Mouse (Mus musculus) frontal cortex, postnatal 10 days (tissue): ENCODE results near the gene Cyp26b1.

Experiments
- DNase-seq, 2 experiments: peaks; one replicate each; pipeline ENCODE4 v3.0.0; 2022; ENCODE audit warnings: low spot score in 2 of 2, mixed read lengths in 1 of 2

Cyp26b1 gene

GRCm38 (mm10) chr6:84562948-84563347 lies 30.8 kb downstream of the Cyp26b1 start:
- no peak for DNase-seq

DNA sequence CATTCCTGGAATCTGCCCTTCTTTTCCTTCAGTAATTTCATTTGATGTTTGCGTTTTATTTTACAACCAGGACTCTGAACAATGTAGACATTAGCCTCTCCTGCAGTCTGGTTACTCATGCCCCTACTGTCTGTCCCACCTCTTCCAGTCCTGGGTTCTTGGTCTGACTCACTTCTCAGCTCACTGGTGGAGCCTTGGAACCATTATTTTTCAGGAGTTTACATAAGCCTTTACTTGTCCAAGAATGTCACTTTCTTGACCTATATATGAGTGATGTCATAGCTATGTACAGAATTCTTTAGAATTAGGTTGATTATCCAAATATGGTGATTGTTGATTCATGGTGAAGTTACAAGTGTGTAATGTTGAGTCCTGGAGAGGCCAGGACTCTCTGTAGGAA lies 32.5 kb downstream of the Cyp26b1 start:
- DNase-seq: no peak

DNA sequence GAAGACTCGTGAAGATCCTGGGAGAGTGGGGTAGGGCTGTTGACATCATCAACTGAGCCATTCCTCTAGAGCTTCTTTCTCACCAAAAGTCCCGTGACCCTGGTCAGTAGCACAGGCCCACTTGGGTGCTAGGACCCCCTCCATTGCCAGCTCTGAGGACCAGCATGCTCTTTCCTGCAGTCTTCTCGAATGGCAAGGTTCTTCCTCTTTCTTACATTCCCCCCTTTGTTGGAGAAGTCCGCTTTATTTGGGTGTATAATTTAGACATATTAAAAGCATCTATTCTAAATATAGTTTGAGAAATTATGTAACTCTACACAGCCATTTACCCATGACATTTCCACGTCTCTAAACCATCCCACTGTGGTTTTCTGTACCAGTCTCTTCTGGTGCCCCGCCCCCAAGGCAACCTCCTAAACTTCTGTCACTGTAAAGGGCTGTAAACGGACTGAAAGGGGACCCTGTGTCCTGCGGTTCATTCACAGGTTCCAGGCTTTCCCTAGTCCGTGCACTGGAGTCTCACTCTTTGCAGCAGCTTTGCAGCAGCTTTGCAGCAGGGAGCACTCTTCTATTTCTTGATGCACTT lies 43.8 kb downstream of the Cyp26b1 start:
- no peak for DNase-seq

DNA sequence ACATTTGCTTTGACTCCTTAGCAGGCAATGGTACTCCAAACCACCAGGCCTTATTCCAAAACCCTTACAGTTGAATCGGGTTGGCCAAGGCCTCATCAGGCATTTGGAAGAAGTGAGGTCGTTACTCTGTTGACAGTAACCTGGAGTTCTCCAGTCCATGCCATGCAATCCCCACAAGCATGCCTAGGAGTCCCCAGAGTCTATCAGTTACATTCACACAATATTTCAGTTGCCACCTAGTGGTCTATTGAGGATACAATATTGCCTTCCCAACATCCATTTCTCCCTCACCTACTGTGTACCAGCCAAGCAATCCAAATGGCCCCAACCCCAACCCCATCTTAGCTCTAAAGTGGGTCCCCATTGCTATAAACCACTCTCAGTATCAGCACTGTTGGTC lies 48.3 kb downstream of the Cyp26b1 start:
- DNase-seq: no peak

- no peak for DNase-seq
Measured at GRCm38 (mm10) chr6:84544359-84544758, 49.3 kb downstream of the Cyp26b1 start.

DNA sequence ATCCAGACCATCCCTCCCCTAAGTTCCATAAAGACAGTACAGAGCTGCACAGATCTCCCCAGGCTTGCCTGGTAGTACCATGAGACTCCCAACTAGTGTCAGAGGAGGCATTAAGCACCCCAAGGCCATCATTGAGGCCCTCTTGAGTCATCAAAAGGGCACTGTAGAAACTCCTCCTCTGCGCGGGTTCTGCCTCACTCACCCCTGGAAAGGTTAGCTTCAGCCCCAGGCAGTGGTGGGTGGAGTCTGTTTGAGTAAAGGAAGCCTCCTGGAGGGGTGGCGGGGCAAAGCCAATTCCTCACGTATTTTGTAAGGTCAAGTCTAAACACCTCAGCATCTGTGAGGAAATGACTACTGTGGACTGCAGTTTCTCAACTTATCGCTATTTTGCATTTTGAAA lies 50.2 kb downstream of the Cyp26b1 start:
- DNase-seq: no peak

DNA sequence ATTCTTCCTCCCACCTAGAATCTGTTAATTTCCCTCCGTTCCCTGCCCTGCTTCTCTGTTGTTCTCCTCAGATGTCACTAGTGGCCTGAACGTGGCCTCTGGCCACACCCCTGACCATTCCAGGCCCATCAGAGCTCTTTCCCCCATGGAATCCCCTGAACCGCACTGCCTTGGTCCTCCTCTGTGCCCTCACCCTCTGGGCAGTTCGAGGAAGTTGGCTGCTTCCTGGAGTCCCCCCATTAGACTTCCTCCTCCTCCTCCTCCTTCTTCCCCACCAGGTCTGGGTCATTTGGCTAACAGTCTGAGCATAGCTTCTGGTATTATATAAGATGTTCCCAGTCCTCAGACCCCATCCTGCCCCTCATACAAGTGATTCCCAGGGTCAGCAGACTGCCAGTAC lies 53.8 kb downstream of the Cyp26b1 start:
- DNase-seq: no peak

DNA sequence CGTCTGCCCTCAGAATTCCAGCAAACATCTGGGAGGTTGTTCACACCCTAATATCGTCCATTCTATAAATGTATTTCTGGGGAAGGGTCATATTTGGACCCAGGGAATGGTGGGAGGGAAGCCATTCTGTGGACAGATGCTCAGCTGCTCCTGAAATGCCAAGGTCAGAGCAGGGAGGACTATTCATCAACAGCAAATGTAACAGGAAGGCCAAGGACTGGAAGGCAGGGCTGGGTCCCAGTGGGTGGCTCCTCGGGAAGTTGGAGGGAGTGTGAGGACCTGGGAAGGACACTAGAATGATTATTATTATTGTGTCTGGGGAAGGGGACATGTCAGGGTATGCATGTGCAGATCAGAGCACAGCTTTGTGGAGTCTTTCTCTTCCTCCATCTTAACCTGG lies 55.0 kb downstream of the Cyp26b1 start:
- DNase-seq: no peak

GRCm38 (mm10) chr6:84537611-84538197 lies 56.0 kb downstream of the Cyp26b1 start:
- no peak for DNase-seq

DNA sequence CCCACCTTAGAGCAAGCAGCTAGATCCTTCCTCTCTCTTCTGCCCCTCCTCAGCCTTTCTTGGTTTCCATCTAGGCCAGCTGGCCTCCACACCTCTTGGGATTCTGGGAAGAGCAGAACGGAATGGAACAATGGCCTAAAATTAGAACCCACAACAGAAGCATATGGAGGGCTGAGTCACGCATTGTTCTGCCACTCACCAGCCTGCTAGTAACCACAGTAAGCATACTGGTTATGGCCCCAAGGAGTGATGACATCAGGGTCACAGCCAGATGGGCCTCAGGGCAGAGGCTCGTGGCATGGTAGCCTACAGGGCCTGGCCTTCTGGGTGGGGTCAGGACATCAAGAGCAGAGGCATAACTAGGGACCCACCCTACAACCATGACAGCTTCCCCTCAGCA lies 58.8 kb downstream of the Cyp26b1 start:
- no peak for DNase-seq

DNA sequence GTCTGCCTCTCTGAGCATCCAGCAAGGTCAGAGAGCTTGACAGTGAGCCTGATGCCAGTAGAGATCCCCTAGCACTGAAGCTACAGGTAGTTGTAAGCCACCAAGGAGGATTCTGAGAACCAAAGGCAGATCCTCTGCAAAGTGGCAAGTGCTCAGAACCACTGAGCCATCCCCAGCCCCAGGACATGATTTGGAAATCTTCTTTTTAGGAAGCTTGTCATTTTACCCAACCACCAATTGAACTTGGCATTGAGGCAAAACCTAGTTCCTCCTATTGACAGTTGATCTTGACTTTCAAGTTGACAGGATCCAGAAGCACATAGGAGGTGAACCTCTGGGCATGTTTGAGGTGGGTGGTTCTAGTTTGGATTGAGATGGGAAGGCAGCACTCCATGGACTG lies 63.8 kb downstream of the Cyp26b1 start:
- DNase-seq: no peak

GRCm38 (mm10) chr6:84524901-84525601 lies 68.7 kb downstream of the Cyp26b1 start:
- no peak for DNase-seq
